Comparison of ENCODE assay signal across 17 mouse cellular contexts in genomic region chrX:133853637-133854036, GRCm38 (mm10). TPM values are rescaled to one million over a fixed set of nuclear protein-coding genes. Genes with fewer than 3 reads are reported as not detected.
DNase-seq lines count a peak whose midpoint lies in the region; ATAC-seq and TF ChIP-seq lines count a peak whose summit lies in the region.
"Had no signal": no experiment of that assay in that cellular context is flagged by ENCODE, and none has a peak within 500 bp of the region (broad histone marks: within the 10 kb centered on the region; RNA-seq: fewer than 3 reads in every experiment).

No protein-coding gene starts in this region.

- peak; percentile 79 for ATAC-seq in lung, embryonic 14.5 days (ENCODE audit: insufficient read depth)
- ATAC-seq in embryonic facial prominence, embryonic 12.5 days (ENCODE audit: insufficient number of reproducible peaks, insufficient read depth, low FRiP score, low TSS enrichment): no peak
- ATAC-seq in embryonic facial prominence, embryonic 13.5 days (ENCODE audit: insufficient number of reproducible peaks, insufficient read depth, low FRiP score, low TSS enrichment, low read depth): no peak
- ATAC-seq in limb, embryonic 12.5 days (ENCODE audit: insufficient number of reproducible peaks, insufficient read depth, low FRiP score, low TSS enrichment, low read depth): no peak
- ATAC-seq: forebrain, embryonic 15.5 days had no signal

- no peaks in the 10 kb centered on the region for H3K4me1 ChIP-seq in lung, embryonic 14.5 days (ENCODE audit: insufficient read depth)
- no peaks in the 10 kb centered on the region for H3K4me1 ChIP-seq in embryonic facial prominence, embryonic 12.5 days
- H3K4me1 ChIP-seq in embryonic facial prominence, embryonic 13.5 days: no peaks in the 10 kb centered on the region
- 0 out of 2 replicates have a peak, but pooled peaks cover 2% of the 10 kb centered on the region for H3K4me1 ChIP-seq in limb, embryonic 12.5 days (replicated peaks)
- H3K4me1 ChIP-seq: forebrain, embryonic 15.5 days; heart, embryonic 12.5 days; hindbrain, embryonic 10.5 days had no signal

- DNase-seq in lung, embryonic 14.5 days: peak; percentile 44
- DNase-seq in lung, adult 18-20 months: no peak
- DNase-seq in right cerebral cortex, postnatal 36 days (ENCODE audit: low spot score in 2 of 2): no peak
- DNase-seq: adrenal gland, adult 2 months; adrenal gland, postnatal 25 days; cerebellum, adult 18-20 months; cerebellum, adult 9-11 months; cerebellum, postnatal 36 days; gastrocnemius, postnatal 14 days; heart, adult 2 months had no signal

- no peaks in the 10 kb centered on the region for H3K36me3 ChIP-seq in lung, embryonic 14.5 days (ENCODE audit: insufficient read depth)
- no peaks in the 10 kb centered on the region for H3K36me3 ChIP-seq in embryonic facial prominence, embryonic 12.5 days
- H3K36me3 ChIP-seq in embryonic facial prominence, embryonic 13.5 days: no peaks in the 10 kb centered on the region
- no peaks in the 10 kb centered on the region for H3K36me3 ChIP-seq in limb, embryonic 12.5 days
- H3K36me3 ChIP-seq: forebrain, embryonic 15.5 days; heart, embryonic 12.5 days; hindbrain, embryonic 10.5 days had no signal

- WGBS in lung, embryonic 14.5 days: 80% methylated on average over 4 of the region's 4 CpGs
- 83% methylated on average over 4 of the region's 4 CpGs for WGBS in embryonic facial prominence, embryonic 12.5 days
- WGBS in embryonic facial prominence, embryonic 13.5 days: 84% methylated on average over 4 of the region's 4 CpGs
- WGBS in limb, embryonic 12.5 days: 67% methylated on average over 4 of the region's 4 CpGs

- H3K4me3 ChIP-seq in lung, embryonic 14.5 days (ENCODE audit: low read depth, low read length): no peak overlapping the region
- H3K4me3 ChIP-seq in embryonic facial prominence, embryonic 12.5 days: no peak overlapping the region
- H3K4me3 ChIP-seq in embryonic facial prominence, embryonic 13.5 days: no peak overlapping the region
- H3K4me3 ChIP-seq in limb, embryonic 12.5 days (replicated peaks): no peak overlapping the region
- H3K4me3 ChIP-seq: forebrain, embryonic 15.5 days; heart, adult 2 months; heart, embryonic 12.5 days; hindbrain, embryonic 10.5 days had no signal

- no peaks in the 10 kb centered on the region for H3K9me3 ChIP-seq in lung, embryonic 14.5 days (ENCODE audit: low read depth, low read length)
- H3K9me3 ChIP-seq in embryonic facial prominence, embryonic 12.5 days: no peaks in the 10 kb centered on the region
- no peaks in the 10 kb centered on the region for H3K9me3 ChIP-seq in embryonic facial prominence, embryonic 13.5 days
- no peaks in the 10 kb centered on the region for H3K9me3 ChIP-seq in limb, embryonic 12.5 days
- H3K9me3 ChIP-seq: forebrain, embryonic 15.5 days; heart, embryonic 12.5 days; hindbrain, embryonic 10.5 days had no signal

- H3K9ac ChIP-seq in lung, embryonic 14.5 days: no peak overlapping the region
- H3K9ac ChIP-seq in embryonic facial prominence, embryonic 12.5 days: no peak overlapping the region
- H3K9ac ChIP-seq in embryonic facial prominence, embryonic 13.5 days: no peak overlapping the region
- no peak overlapping the region for H3K9ac ChIP-seq in limb, embryonic 12.5 days (replicated peaks)
- H3K9ac ChIP-seq: forebrain, embryonic 15.5 days; heart, embryonic 12.5 days; hindbrain, embryonic 14.5 days had no signal

- H3K27me3 ChIP-seq in lung, embryonic 14.5 days (ENCODE audit: insufficient read depth, low read length): no peaks in the 10 kb centered on the region
- no peaks in the 10 kb centered on the region for H3K27me3 ChIP-seq in embryonic facial prominence, embryonic 12.5 days
- peaks cover 22% of the 10 kb centered on the region for H3K27me3 ChIP-seq in embryonic facial prominence, embryonic 13.5 days
- peaks cover 29% of the 10 kb centered on the region for H3K27me3 ChIP-seq in limb, embryonic 12.5 days
- H3K27me3 ChIP-seq: forebrain, embryonic 15.5 days; heart, embryonic 12.5 days had no signal

- peak overlapping the region; percentile 54; the same call in 1 of the 2 replicates for H3K27ac ChIP-seq in lung, embryonic 14.5 days (ENCODE audit: low read depth)
- 0 out of 2 replicates have a peak overlapping the region, but pooled peaks have one; percentile 36 for H3K27ac ChIP-seq in embryonic facial prominence, embryonic 12.5 days
- H3K27ac ChIP-seq in embryonic facial prominence, embryonic 13.5 days: peak overlapping the region; percentile 57
- H3K27ac ChIP-seq in limb, embryonic 12.5 days: peak overlapping the region; percentile 45; the same call in 1 of the 2 replicates
- H3K27ac ChIP-seq: forebrain, embryonic 15.5 days; heart, adult 2 months; hindbrain, embryonic 10.5 days; hindbrain, embryonic 14.5 days had no signal

- H3K4me2 ChIP-seq in lung, embryonic 14.5 days: no peak overlapping the region
- no peak overlapping the region for H3K4me2 ChIP-seq in embryonic facial prominence, embryonic 12.5 days (replicated peaks)
- H3K4me2 ChIP-seq in embryonic facial prominence, embryonic 13.5 days: 0 out of 2 replicates have a peak overlapping the region, but pooled peaks have one; percentile 3
- no peak overlapping the region for H3K4me2 ChIP-seq in limb, embryonic 12.5 days
- H3K4me2 ChIP-seq: forebrain, embryonic 15.5 days; heart, embryonic 12.5 days; hindbrain, embryonic 14.5 days had no signal

- TF ChIP-seq CTCF in lung, embryonic 14.5 days (IDR thresholded peaks at IDR 0.05; ENCODE audit: low read depth): no peak

RNA-seq across cellular contexts. Expression of gene Tnmd, which starts 2.9 kb away (rescaled TPM):
- polyA plus RNA-seq in lung, embryonic 14.5 days (2014; fragmentation: Nextera tagmentation; extraction: Ambion mirVana): 2.3 and 2.6 TPM in 2 replicates
- polyA plus RNA-seq in embryonic facial prominence, embryonic 12.5 days (2016; fragmentation: Nextera tagmentation; extraction: Ambion mirVana): 7.8 and 9.1 TPM in 2 replicates
- polyA plus RNA-seq in embryonic facial prominence, embryonic 13.5 days (2015; fragmentation: Nextera tagmentation; extraction: Ambion mirVana): 20.4 and 25.5 TPM in 2 replicates
- polyA plus RNA-seq in limb, embryonic 12.5 days (2016; fragmentation: Nextera tagmentation; extraction: Ambion mirVana): 1.8 and 2.0 TPM in 2 replicates
- polyA plus RNA-seq: adrenal gland, adult 2 months had no signal

RNA-seq across cellular contexts. Expression of gene Tspan6, which starts 44.6 kb away (rescaled TPM):
- 186 and 189 TPM in 2 replicates for polyA plus RNA-seq in lung, embryonic 14.5 days (2014; fragmentation: Nextera tagmentation; extraction: Ambion mirVana)
- 186 and 190 TPM in 2 replicates for polyA plus RNA-seq in embryonic facial prominence, embryonic 12.5 days (2016; fragmentation: Nextera tagmentation; extraction: Ambion mirVana)
- 183 and 211 TPM in 2 replicates for polyA plus RNA-seq in embryonic facial prominence, embryonic 13.5 days (2015; fragmentation: Nextera tagmentation; extraction: Ambion mirVana)
- polyA plus RNA-seq in limb, embryonic 12.5 days (2016; fragmentation: Nextera tagmentation; extraction: Ambion mirVana): 172 and 176 TPM in 2 replicates

RNA-seq across cellular contexts. Expression of gene Srpx2, which starts 54.6 kb away (rescaled TPM):
- polyA plus RNA-seq in lung, embryonic 14.5 days (2014; fragmentation: Nextera tagmentation; extraction: Ambion mirVana): 5.4 and 6.1 TPM in 2 replicates
- 1.8 and 2.0 TPM in 2 replicates for polyA plus RNA-seq in embryonic facial prominence, embryonic 12.5 days (2016; fragmentation: Nextera tagmentation; extraction: Ambion mirVana)
- polyA plus RNA-seq in embryonic facial prominence, embryonic 13.5 days (2015; fragmentation: Nextera tagmentation; extraction: Ambion mirVana): 3.9 and 4.8 TPM in 2 replicates
- 0.97 and 1.1 TPM in 2 replicates for polyA plus RNA-seq in limb, embryonic 12.5 days (2016; fragmentation: Nextera tagmentation; extraction: Ambion mirVana)
